Mouse (Mus musculus) lung, embryonic 16.5 days (tissue): ENCODE data around the gene Acp7. TPM values are rescaled to one million over a fixed set of nuclear protein-coding genes. Genes with fewer than 3 reads are reported as not detected.

ENCODE experiments used
- ATAC-seq: fragments of 200-750 bp; cut with Nextera tagmentation; 2 replicates; pipeline ENCODE4 v1.8.0; 2017; ENCODE audit warnings: low read depth, mild to moderate bottlenecking, moderate library complexity
- H3K27ac ChIP-seq: fragments of 300-500 bp; sonication (generic); 2 replicates; pipeline ENCODE4 v1.5.1; 2014; ENCODE audit warnings: mild to moderate bottlenecking, control low read depth, low read length
- H3K27me3 ChIP-seq: fragments of 300-500 bp; sonication (generic); 2 replicates; pipeline ENCODE4 v1.6.1; 2014; ENCODE audit warnings: low read depth, low read length, mixed read lengths; ENCODE audit not compliant: control insufficient read depth, insufficient read depth
- H3K36me3 ChIP-seq: fragments of 300-500 bp; sonication (generic); 2 replicates; pipeline ENCODE4 v1.6.1; 2014; ENCODE audit warnings: low read length; ENCODE audit not compliant: control insufficient read depth, insufficient read depth
- H3K4me1 ChIP-seq: fragments of 300-500 bp; sonication (generic); replicated peaks from 2 replicates; pipeline ENCODE4 v1.6.1; 2014; ENCODE audit warnings: low read length, mixed read lengths; ENCODE audit not compliant: control insufficient read depth, insufficient read depth
- H3K4me2 ChIP-seq: fragments of 300-500 bp; sonication (generic); 2 replicates; pipeline ENCODE4 v1.6.1; 2014; ENCODE audit warnings: low read depth, low read length, control low read depth
- H3K4me3 ChIP-seq: fragments of 300-500 bp; sonication (generic); 2 replicates; pipeline ENCODE4 v1.5.1; 2014; ENCODE audit warnings: mild to moderate bottlenecking, low read length, control low read depth
- H3K9ac ChIP-seq: fragments of 300-500 bp; sonication (generic); 2 replicates; pipeline ENCODE4 v1.6.1; 2014; ENCODE audit warnings: low read length, control low read depth
- H3K9me3 ChIP-seq: fragments of 300-500 bp; sonication (generic); 2 replicates; pipeline ENCODE4 v1.6.1; 2016; ENCODE audit warnings: low read length; ENCODE audit not compliant: control insufficient read depth
- WGBS: fragments of 180-500 bp; shearing (Covaris S2); extraction: QIAGEN DNeasy Blood & Tissue Kit; methylation state at CpG from one replicate; pipeline ENCODE4 v1.1.7; 2014; 5-methylcytosine and 5-hydroxymethylcytosine counted together
- polyA plus RNA-seq: library from polyadenylated mRNA; unstranded; fragments of >200 nt; fragmentation: Nextera tagmentation; extraction: Ambion mirVana; gene quantifications from 2 replicates; pipeline ENCODE4 v1.2.1, GENCODE M21; 2015

The Acp7 gene
- polyA plus RNA-seq, 1 experiment from 2014 or later, result not detected

DNA sequence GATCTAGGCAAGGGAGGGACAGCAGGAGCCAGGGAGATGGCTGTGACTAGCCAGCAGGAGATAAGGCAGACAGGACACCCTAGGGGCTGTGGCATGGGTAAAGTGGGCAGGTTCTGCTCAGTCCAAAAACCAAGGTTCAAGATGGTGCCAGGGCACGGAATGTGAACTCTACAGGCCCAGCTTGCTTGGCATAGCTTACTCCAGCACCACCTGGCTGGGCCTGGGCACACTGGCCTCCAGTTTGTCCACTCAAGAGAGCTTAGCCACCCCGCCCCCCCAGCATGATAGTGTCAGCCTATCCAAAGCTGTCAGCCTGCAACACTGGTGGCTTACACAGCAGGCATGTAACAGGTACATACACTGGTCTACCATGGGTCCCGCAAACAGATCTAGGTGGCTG is 57.9 kb downstream of the Acp7 start:
- no peak for ATAC-seq
- H3K4me2 ChIP-seq, result no peak overlapping the region
- H3K36me3 ChIP-seq, result no peaks in the 10 kb centered on the region
- no peaks in the 10 kb centered on the region for H3K9me3 ChIP-seq
- no peak overlapping the region for H3K9ac ChIP-seq
- no peak overlapping the region; the same call in 1 of the 2 replicates for H3K27ac ChIP-seq
- H3K4me3 ChIP-seq, result no peak overlapping the region
- 84% methylated on average over 3 of the region's 3 CpGs for WGBS
- no peaks in the 10 kb centered on the region for H3K27me3 ChIP-seq
- peaks cover 62% of the 10 kb centered on the region for H3K4me1 ChIP-seq

DNA sequence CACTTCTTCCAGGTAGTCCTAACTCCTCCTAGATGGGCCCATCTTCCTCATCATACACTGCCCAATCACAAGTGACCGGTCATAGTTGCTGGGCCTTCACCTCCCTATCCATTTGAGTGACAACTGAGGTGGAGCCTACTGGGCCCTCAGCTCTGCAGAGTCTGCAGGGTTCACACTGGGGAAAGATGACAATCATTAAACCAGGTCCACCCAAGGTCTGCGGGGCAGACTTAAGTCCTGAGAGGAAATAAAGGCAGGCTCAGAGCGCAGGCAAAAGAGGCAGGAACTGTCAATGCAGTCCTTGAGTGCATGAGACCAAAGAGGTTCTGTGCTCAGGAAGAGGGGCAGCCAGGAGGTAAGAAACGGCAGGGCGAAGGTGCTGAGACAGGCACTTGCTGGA is 58.4 kb downstream of the Acp7 start:
- Histone ChIP-seq H3K27me3 (no peaks in the 10 kb centered on the region), H3K9ac (peak overlapping the region; percentile 21; the same call in 1 of the 2 replicates), H3K4me3 (no peak overlapping the region), H3K4me1 (peaks cover 59% of the 10 kb centered on the region), H3K9me3 (no peaks in the 10 kb centered on the region), H3K4me2 (no peak overlapping the region), H3K27ac (peak overlapping the region; percentile 96; the same call in 1 of the 2 replicates), H3K36me3 (peaks cover 2% of the 10 kb centered on the region)
- 62% methylated on average over 5 of the region's 5 CpGs for WGBS
- no peak for ATAC-seq

DNA sequence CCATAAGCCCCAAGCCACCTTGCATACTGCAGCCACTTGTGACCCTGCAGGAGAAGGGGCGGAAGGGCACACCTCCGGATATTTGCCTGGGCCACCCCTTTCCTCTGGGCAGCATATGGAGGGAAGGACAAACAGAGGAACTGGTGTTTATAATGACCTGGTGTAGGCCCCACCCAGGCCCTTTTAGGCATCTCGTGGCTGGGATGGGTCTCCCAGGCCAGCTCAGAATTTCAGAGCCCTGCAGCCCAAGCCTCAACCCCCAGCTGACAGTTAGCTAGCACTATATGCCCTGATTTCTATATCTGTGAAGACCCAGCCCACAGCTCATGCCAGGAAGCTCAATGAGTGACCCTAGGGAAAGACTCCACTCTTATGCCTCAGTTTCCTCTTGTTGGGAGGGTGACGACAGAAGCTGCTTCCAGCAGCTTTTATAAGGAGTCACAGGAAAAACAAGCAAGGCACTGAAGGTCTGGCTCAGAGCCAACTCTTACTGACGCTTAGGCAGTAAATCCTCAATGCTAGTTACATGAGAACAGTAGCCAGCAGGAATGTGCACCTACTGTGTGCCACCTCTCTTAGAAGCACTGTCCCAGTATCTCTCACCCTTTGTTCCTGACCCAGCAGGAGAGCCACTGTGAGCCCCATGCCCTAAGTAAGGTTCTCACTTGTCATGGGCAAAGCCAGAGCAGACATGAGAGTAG is 60.0 kb downstream of the Acp7 start:
- H3K27ac ChIP-seq, result peak overlapping the region; percentile 96
- peak overlapping the region; percentile 13; the same call in 1 of the 2 replicates for H3K4me3 ChIP-seq
- no peaks in the 10 kb centered on the region for H3K27me3 ChIP-seq
- peaks cover 43% of the 10 kb centered on the region for H3K4me1 ChIP-seq
- peak overlapping the region; percentile 52 for H3K9ac ChIP-seq
- no peaks in the 10 kb centered on the region for H3K9me3 ChIP-seq
- H3K4me2 ChIP-seq, result peak overlapping the region; percentile 47
- 20% methylated on average over 5 of the region's 5 CpGs for WGBS
- peak; percentile 46 for ATAC-seq
- H3K36me3 ChIP-seq, result peaks cover 11% of the 10 kb centered on the region

DNA sequence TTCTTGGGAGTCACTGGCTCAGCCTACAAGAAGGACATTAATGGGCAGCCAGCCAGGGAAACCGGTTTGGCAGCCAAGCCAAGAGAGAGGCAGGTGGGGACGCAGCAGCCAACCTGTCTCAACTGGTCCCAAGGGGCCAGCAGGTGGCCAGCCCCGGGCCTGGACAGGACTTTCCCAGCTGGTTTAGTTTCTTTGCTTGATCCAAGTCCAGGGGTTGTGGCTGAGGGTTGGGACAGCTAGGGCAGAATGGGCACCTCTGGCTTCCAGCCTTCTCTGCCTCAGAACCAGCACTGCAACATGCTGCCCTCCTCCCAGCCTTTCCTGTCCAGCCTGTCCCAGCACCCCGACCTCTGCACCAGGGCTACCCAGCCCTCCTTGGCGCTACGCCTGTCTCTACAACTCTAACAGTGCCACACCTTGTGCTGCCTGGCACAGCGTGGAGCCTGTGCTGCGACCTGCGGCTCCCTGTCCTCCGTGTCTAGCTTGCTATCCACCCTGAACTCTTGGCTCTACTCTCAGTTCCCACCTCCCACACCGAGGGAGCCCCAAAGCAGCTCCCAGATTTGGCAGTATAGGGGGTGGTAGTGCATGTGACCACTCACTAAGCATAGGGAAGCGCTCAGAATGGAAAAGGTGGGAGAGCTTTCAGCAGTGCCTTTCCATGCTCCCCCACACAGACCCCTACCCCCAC is 60.7 kb downstream of the Acp7 start:
- H3K27me3 ChIP-seq, result no peaks in the 10 kb centered on the region
- ATAC-seq, result peak; percentile 89
- H3K4me1 ChIP-seq, result peaks cover 40% of the 10 kb centered on the region
- no peaks in the 10 kb centered on the region for H3K9me3 ChIP-seq
- H3K9ac ChIP-seq, result peak overlapping the region; percentile 52
- peak overlapping the region; percentile 47 for H3K4me2 ChIP-seq
- WGBS, result 41% methylated on average over 12 of the region's 12 CpGs
- peak overlapping the region; percentile 13; the same call in 1 of the 2 replicates for H3K4me3 ChIP-seq
- peak overlapping the region; percentile 96 for H3K27ac ChIP-seq
- H3K36me3 ChIP-seq, result peaks cover 11% of the 10 kb centered on the region

DNA sequence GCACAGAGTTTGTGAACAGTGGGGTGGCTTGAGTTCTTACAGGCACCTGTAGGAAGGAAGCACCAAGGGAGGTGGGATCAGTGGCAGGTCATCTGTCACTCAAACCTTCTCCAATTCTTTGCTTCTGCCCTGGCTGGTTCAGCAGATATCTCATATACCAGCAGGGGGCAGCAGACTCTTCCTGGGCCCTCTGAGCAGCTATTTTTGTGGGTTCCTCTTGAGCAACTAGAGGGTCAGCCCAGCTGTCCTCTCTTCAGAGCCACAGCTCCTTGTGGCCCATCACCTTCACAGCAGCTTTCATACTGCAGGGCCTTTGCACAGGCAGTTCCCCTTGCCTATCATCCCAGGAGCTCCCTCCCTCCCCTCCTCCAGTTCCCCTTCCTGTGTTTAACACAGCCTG is 62.9 kb downstream of the Acp7 start:
- Histone ChIP-seq H3K27ac (no peak overlapping the region), H3K27me3 (no peaks in the 10 kb centered on the region), H3K9ac (no peak overlapping the region), H3K4me3 (no peak overlapping the region), H3K36me3 (peaks cover 24% of the 10 kb centered on the region), H3K4me2 (no peak overlapping the region), H3K9me3 (no peaks in the 10 kb centered on the region), H3K4me1 (peaks cover 38% of the 10 kb centered on the region)
- no peak for ATAC-seq

DNA sequence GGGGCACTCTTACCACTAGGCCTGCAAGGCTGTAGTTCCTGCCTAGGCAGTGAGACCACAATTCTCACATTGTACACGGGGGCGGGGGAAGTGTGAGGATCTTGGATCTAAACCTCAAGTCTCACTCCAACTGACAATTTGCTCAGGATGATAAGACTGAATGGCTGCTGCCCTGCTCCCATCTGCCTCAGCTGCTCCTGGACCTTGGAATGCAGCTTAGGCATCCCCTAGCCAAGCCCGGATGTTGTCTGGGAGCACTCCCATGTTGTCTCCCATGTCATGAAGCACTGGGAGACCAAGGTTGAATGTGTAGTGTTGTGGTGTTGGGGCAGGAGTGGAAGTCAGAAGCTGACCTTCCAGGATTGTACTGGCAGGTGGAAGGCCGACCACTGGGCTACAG is 63.6 kb downstream of the Acp7 start:
- Histone ChIP-seq H3K9me3 (no peaks in the 10 kb centered on the region), H3K4me1 (peaks cover 34% of the 10 kb centered on the region), H3K36me3 (peaks cover 31% of the 10 kb centered on the region), H3K4me2 (no peak overlapping the region), H3K9ac (no peak overlapping the region), H3K27ac (no peak overlapping the region), H3K27me3 (no peaks in the 10 kb centered on the region), H3K4me3 (no peak overlapping the region)
- no peak for ATAC-seq
- WGBS, result 84% methylated on average over 4 of the region's 4 CpGs

DNA sequence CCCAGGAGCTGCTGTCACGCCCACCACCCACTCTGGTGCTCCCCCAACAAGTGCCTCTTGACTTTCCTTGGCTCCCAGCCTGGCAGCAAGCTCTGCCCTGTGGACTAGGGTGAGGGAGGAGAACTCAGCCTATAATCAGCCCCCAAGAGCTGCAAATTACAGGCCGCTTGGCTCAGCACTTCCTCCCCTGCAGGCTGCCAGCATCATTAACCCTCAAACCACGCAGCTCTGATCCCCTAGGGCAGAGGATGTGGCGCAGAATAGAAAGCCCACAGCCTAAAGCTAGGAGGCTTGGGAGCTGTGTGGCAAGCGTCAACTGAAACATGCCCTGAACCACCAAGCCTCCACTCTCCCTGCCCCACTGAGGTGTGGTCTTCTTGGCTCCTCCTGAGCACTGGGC is 65.7 kb downstream of the Acp7 start:
- Histone ChIP-seq H3K4me2 (no peak overlapping the region), H3K4me1 (peaks cover 14% of the 10 kb centered on the region), H3K36me3 (peaks cover 41% of the 10 kb centered on the region), H3K27ac (no peak overlapping the region), H3K27me3 (no peaks in the 10 kb centered on the region), H3K4me3 (no peak overlapping the region), H3K9ac (no peak overlapping the region), H3K9me3 (no peaks in the 10 kb centered on the region)
- ATAC-seq, result no peak
- 74% methylated on average over 5 of the region's 5 CpGs for WGBS

DNA sequence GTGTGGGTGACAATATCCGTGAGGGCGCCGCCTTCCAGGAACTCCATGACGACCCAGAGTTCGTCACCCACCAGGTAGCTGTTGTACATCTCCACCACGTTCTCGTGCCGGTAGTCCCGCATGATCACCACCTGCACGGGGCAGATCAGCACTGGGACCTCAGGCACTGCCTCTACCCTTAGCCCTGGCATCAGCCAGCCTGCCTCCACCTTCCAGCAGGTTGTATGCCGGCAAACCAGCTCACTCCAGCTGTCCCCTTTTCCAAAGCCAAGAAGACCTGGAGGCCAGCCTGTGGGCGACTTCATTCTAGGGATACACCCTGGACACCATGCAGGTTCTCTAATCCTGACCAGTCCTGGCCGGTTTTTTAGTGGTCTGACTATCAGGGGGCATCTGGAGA is 68.2 kb downstream of the Acp7 start:
- no peak overlapping the region for H3K9ac ChIP-seq
- no peak for ATAC-seq
- H3K4me2 ChIP-seq, result no peak overlapping the region
- H3K27me3 ChIP-seq, result no peaks in the 10 kb centered on the region
- peaks cover 49% of the 10 kb centered on the region for H3K36me3 ChIP-seq
- WGBS, result 90% methylated on average over 13 of the region's 13 CpGs
- no peaks in the 10 kb centered on the region for H3K9me3 ChIP-seq
- peaks cover 17% of the 10 kb centered on the region for H3K4me1 ChIP-seq
- H3K27ac ChIP-seq, result no peak overlapping the region
- no peak overlapping the region for H3K4me3 ChIP-seq

DNA sequence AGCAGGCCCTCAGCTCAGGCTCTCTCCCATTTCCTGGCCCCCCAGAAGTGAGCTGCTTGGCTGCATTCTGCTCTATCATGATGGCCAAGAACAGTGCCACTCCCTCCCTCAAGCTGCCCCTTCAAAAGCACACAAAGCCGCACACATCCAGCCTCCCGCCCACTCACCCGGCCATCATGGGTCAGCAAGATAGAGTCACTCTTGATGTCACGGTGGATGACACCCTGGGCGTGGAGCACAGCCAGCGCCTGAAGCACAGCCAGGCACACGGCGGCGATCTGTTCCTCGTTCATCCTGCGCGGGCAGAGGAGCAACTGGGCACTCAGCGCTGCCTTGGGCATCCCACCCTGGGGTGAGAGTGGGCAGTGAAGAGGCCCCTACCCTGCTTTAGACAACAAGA is 68.8 kb downstream of the Acp7 start:
- Histone ChIP-seq H3K4me1 (peaks cover 20% of the 10 kb centered on the region), H3K36me3 (peaks cover 43% of the 10 kb centered on the region), H3K4me2 (no peak overlapping the region), H3K9me3 (no peaks in the 10 kb centered on the region), H3K4me3 (no peak overlapping the region), H3K27ac (no peak overlapping the region), H3K27me3 (no peaks in the 10 kb centered on the region), H3K9ac (no peak overlapping the region)
- WGBS, result 89% methylated on average over 13 of the region's 13 CpGs
- ATAC-seq, result no peak
